Mouse (Mus musculus) embryonic facial prominence, embryonic 15.5 days (tissue): ENCODE measurements at regions not wholly inside any gene's neighbourhood (a gene's known extent, or its start where the extent isn't known, plus 50 kb on each side); places are given as distances from the start of the nearest gene placed in this dataset.

Source experiments
- ATAC-seq: fragments of 200-750 bp; cut with Nextera tagmentation; 2 replicates; pipeline ENCODE4 v1.8.0; 2017; ENCODE audit warnings: low read depth, moderate TSS enrichment; ENCODE audit not compliant: insufficient number of reproducible peaks, low FRiP score, low TSS enrichment
- H3K27ac ChIP-seq: fragments of 300-500 bp; sonication (generic); replicated peaks from 2 replicates; pipeline ENCODE4 v1.5.1; 2015; ENCODE audit warnings: mild to moderate bottlenecking, inconsistent platforms
- H3K27me3 ChIP-seq: fragments of 300-500 bp; sonication (generic); 2 replicates; pipeline ENCODE4 v1.6.1; 2015; ENCODE audit warnings: inconsistent platforms
- H3K36me3 ChIP-seq: fragments of 300-500 bp; sonication (generic); 2 replicates; pipeline ENCODE4 v1.6.1; 2015; ENCODE audit warnings: mild to moderate bottlenecking, inconsistent platforms
- H3K4me1 ChIP-seq: fragments of 300-500 bp; sonication (generic); 2 replicates; pipeline ENCODE4 v1.6.1; 2015; ENCODE audit warnings: inconsistent platforms
- H3K4me2 ChIP-seq: fragments of 300-500 bp; sonication (generic); replicated peaks from 2 replicates; pipeline ENCODE4 v1.6.1; 2015; ENCODE audit warnings: mild to moderate bottlenecking, inconsistent platforms
- H3K4me3 ChIP-seq: fragments of 300-500 bp; sonication (generic); replicated peaks from 2 replicates; pipeline ENCODE4 v1.5.1; 2015; ENCODE audit warnings: mild to moderate bottlenecking, inconsistent platforms
- H3K9ac ChIP-seq: fragments of 300-500 bp; sonication (generic); 2 replicates; pipeline ENCODE4 v1.6.1; 2015; ENCODE audit warnings: inconsistent platforms
- H3K9me3 ChIP-seq: fragments of 300-500 bp; sonication (generic); replicated peaks from 2 replicates; pipeline ENCODE4 v1.6.1; 2016; ENCODE audit warnings: inconsistent platforms
- WGBS: fragments of 180-500 bp; shearing (Covaris S2); methylation state at CpG from one replicate; pipeline ENCODE4 v1.1.7; 2015; 5-methylcytosine and 5-hydroxymethylcytosine counted together

DNA sequence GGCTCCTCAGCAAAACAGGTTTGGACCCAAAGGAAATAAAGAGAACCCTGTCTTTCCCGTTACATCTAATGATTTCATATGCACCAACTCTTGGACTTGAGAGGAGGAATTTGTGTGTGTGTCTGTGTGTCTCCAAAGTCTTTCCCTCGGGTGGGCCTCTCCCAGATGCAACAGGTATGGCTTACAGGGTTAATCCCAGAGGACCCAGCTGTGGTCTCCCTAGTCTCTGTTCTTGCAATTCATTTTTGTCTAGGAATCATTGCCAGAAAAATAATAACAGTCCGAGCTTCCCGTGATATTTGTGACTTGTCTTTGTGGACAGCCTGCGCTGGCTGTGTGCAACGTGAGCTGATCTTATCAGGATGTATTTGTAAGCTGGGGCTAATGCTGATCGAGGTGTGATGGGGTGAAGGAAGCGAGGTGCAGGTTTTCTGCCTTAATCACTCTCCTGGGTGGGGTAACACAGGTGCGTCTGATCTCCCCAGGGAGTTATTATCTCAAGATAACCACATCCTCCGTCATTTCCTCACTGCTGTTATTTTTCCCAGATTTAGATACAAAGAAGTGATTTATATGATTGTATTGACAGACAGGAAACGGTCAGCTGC lies 627.2 kb upstream of the Sox9 start:
- no peak for ATAC-seq
- WGBS, result 31% methylated on average over 11 of the region's 11 CpGs
- H3K9ac ChIP-seq, result no peak overlapping the region
- peak overlapping the region; percentile 8; the same call in 1 of the 2 replicates for H3K4me2 ChIP-seq
- H3K27ac ChIP-seq, result no peak overlapping the region
- H3K4me1 ChIP-seq, result peaks cover 13% of the 10 kb centered on the region; the same call in 1 of the 2 replicates
- H3K27me3 ChIP-seq, result no peaks in the 10 kb centered on the region
- no peak overlapping the region for H3K4me3 ChIP-seq
- H3K36me3 ChIP-seq, result no peaks in the 10 kb centered on the region
- no peaks in the 10 kb centered on the region for H3K9me3 ChIP-seq

DNA sequence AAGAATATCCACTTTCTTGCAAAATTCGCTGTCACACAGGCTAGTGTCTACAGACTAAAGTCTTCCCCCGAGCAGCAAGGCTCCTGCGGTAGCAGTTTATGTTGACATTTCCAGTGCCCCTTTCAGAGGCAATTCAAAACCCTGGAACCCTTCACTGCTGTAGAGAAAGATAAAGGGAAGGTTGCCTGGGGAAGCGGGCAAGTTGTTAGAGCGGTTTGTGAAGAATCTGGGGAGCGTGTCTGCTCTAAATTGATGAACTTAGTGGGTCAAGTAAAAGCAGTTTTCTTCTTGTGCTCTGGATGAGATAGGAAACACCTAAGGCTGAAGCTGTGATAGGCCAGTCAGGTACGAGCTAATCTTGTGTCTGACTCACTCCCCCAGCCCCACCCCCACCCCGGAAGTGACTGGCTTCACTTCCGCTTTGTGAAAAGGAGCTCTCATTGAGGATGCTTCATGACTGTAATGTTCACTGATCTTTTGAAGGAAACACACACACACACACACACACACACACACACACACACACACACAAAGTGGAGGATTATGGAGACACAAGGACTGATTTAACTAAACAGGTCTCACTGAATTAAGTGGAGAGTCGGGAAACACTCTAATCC lies 626.6 kb upstream of the Sox9 start:
- Histone ChIP-seq H3K27me3 (no peaks in the 10 kb centered on the region), H3K27ac (no peak overlapping the region), H3K4me1 (peaks cover 13% of the 10 kb centered on the region; the same call in 1 of the 2 replicates), H3K9ac (no peak overlapping the region), H3K36me3 (no peaks in the 10 kb centered on the region), H3K4me2 (peak overlapping the region; percentile 8; the same call in 1 of the 2 replicates), H3K4me3 (no peak overlapping the region), H3K9me3 (no peaks in the 10 kb centered on the region)
- 35% methylated on average over 10 of the region's 10 CpGs for WGBS
- ATAC-seq, result no peak

DNA sequence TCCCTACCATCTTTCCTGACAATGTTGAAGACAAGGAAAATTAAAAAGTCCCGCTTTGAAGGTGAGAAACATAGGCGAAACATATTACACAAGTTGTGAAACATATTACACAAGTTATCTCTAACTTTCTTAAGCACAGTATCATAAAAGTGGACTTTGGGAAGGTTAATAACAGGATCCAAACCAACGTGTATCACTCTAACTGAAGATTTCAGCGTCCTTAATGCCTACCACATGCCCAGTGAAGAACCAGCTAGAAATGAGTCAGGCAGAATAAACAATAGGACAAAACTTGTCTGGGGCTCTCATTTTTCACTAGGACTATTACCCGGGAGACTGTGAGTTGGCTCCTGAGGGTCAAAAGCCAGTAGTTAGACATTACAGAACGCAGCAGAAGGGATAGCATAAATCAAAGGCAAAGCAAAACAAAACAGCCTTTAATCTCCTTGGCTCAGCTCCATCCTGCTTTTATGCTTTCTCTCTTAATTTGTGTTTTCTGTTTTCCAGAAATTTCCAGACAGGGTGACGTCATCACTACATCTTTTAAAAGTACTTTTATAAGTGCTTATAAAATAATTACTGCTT lies 618.3 kb upstream of the Sox9 start:
- no peak for ATAC-seq
- Histone ChIP-seq H3K4me1 (no peaks in the 10 kb centered on the region), H3K9ac (no peak overlapping the region), H3K27ac (no peak overlapping the region), H3K4me3 (no peak overlapping the region), H3K4me2 (no peak overlapping the region), H3K36me3 (no peaks in the 10 kb centered on the region), H3K27me3 (no peaks in the 10 kb centered on the region), H3K9me3 (no peaks in the 10 kb centered on the region)
- 44% methylated on average over 7 of the region's 7 CpGs for WGBS

DNA sequence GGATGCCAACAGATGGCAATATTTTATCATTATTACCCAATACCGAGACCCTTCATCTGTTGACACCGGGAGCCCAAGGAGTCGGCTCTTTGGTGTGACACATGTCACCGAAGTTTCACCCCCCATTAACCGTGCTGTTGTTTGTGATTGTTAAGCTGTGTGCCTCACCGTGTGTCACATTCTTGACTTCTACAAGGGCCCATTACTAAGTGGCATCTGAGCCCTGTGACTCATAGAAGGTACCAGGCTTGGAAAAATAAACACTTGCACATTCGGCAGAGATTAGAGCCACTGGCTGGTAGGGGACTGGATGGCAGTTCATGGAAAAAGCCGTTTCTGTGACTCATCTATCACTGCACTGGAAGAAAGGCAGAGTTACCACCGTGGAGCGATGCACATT lies 608.4 kb upstream of the Sox9 start:
- Histone ChIP-seq H3K4me3 (no peak overlapping the region), H3K36me3 (no peaks in the 10 kb centered on the region), H3K27ac (no peak overlapping the region), H3K27me3 (no peaks in the 10 kb centered on the region), H3K9me3 (no peaks in the 10 kb centered on the region), H3K4me1 (no peaks in the 10 kb centered on the region), H3K4me2 (no peak overlapping the region), H3K9ac (no peak overlapping the region)
- ATAC-seq, result no peak
- WGBS, result 74% methylated on average over 10 of the region's 10 CpGs

DNA sequence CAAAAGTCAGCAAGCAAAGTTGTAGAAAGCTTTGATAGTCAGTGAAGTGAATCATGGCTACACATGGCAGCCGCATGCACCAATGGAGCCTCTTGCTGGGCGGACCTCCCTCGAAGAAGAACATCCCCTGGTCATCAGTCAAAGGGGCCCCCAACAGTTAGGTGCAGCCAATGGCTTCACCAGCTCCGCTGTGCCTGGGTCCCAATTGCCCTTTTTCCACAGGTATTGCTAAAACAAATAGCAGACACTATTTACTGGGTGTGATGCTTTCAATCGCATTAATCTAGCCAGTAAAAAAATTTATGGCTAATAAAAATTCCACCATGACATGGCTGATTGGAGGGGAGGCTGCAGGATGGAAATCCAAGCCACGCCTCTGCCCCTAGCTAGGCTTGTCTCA lies 606.7 kb upstream of the Sox9 start:
- H3K27ac ChIP-seq, result no peak overlapping the region
- no peak overlapping the region for H3K4me2 ChIP-seq
- 91% methylated on average over 6 of the region's 6 CpGs for WGBS

DNA sequence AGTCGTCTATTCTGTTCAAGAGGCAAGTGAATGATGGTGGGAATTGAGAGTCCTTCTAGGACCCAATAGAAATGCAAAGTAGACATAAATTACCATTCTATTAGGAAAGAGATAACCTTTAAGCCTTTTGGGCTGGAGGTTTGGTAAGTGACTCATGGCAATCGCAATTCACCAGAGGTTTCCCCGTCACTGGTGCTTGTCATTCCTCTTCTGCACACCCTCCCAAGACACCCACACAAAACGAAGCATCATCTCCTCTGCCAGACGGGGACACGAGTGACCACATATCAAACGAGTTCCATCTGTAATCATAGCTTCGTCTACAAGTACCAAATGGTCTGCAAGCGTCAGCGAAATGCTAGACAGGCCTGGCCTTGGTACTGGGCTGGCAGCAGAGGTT lies 601.4 kb upstream of the Sox9 start:
- WGBS, result 76% methylated on average over 10 of the region's 10 CpGs
- no peak for ATAC-seq
- no peaks in the 10 kb centered on the region for H3K36me3 ChIP-seq

More for the DNA sequence above, 606.7 kb upstream of the Sox9 start:
- Histone ChIP-seq H3K9ac (no peak overlapping the region), H3K4me3 (no peak overlapping the region), H3K4me1 (no peaks in the 10 kb centered on the region), H3K36me3 (no peaks in the 10 kb centered on the region), H3K27me3 (no peaks in the 10 kb centered on the region), H3K9me3 (no peaks in the 10 kb centered on the region)
- no peak for ATAC-seq

DNA sequence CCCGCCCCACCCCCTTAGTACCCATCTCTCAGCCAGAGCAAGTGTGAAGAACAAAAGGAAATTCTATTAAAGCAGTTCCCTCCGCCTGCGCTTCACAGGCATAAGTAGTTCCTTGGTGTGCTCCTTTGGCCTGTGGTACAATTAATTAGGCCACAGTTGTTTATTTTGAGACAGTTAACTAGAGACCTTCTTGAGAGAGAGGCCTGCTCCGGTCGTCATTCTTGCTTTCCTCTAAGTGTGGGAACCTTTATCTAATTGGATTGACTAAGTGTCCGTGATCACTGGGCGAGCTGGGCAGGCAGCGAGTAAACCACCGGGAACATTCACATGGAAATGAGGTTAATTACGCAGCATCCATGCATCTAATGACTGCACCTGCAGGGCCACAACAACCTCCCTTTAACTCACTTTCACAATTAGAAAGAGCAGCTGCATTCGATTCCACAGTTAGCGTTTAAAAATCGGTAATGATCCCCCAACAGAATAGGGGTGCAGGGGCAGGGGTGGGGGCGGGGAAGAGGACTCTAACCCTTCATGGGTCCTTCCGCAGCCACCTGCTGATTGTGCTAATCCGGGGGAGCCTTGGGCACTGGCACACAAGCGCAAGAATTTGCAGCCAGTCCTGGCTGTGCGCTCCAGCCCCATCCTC lies 584.3 kb upstream of the Sox9 start:
- H3K9me3 ChIP-seq, result no peaks in the 10 kb centered on the region
- no peak for ATAC-seq
- H3K27ac ChIP-seq, result no peak overlapping the region
- WGBS, result 24% methylated on average over 18 of the region's 18 CpGs
- no peaks in the 10 kb centered on the region for H3K4me1 ChIP-seq
- H3K27me3 ChIP-seq, result peaks cover 6% of the 10 kb centered on the region; the same call in 1 of the 2 replicates
- no peaks in the 10 kb centered on the region for H3K36me3 ChIP-seq
- H3K9ac ChIP-seq, result no peak overlapping the region
- no peak overlapping the region for H3K4me2 ChIP-seq
- H3K4me3 ChIP-seq, result no peak overlapping the region

More for the DNA sequence above, 601.4 kb upstream of the Sox9 start:
- H3K4me1 ChIP-seq, result no peaks in the 10 kb centered on the region
- no peak overlapping the region for H3K27ac ChIP-seq
- no peak overlapping the region for H3K4me2 ChIP-seq
- no peaks in the 10 kb centered on the region for H3K9me3 ChIP-seq
- H3K4me3 ChIP-seq, result no peak overlapping the region
- H3K27me3 ChIP-seq, result no peaks in the 10 kb centered on the region
- no peak overlapping the region for H3K9ac ChIP-seq

DNA sequence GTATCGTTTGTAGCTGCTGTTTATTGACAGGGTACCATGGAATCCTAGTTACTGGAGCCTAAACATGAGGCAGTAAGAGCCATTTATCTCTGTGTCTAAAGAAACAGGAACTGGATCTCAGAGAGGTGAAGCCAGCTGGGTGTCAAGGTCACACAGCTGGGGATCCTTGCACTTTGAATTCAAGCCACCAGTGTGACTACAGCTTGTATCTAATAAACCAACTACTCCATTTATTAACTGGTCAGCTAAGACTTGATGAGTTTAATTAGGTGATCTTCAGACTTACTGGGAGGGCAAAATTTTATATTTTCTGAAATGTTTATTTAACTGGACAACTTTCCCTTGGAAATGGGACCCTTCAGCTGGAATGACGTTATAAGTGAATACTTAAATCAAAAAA lies 577.5 kb upstream of the Sox9 start:
- Histone ChIP-seq H3K27me3 (peaks cover 1% of the 10 kb centered on the region; the same call in 1 of the 2 replicates), H3K9me3 (no peaks in the 10 kb centered on the region), H3K36me3 (no peaks in the 10 kb centered on the region), H3K4me3 (no peak overlapping the region), H3K4me1 (no peaks in the 10 kb centered on the region), H3K27ac (no peak overlapping the region), H3K9ac (no peak overlapping the region), H3K4me2 (no peak overlapping the region)
- ATAC-seq, result no peak
- WGBS, result 63% methylated on average over 2 of the region's 2 CpGs

DNA sequence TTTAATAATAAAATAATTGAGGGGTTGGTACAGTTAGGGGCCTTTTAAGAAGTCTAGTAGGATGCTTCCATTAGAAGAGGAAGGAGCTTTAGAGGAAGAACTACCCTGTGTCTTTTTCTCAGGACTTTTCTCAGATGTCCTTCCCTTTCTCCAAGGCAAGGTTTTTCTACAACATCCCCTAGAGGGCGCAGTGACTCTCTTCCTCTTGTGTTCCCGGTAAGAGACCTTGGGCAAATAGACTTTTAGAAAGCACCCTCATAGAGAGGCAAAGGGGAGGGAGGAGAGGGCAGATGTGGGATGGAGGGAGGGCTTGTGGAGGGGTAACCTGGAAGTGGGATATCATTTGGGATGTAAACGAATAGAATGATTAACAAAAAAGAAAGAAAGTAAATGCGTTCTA lies 572.6 kb upstream of the Sox9 start:
- Histone ChIP-seq H3K4me2 (no peak overlapping the region), H3K27ac (no peak overlapping the region), H3K4me3 (no peak overlapping the region), H3K9me3 (no peaks in the 10 kb centered on the region), H3K36me3 (no peaks in the 10 kb centered on the region), H3K4me1 (no peaks in the 10 kb centered on the region), H3K27me3 (no peaks in the 10 kb centered on the region), H3K9ac (no peak overlapping the region)
- ATAC-seq, result no peak
- WGBS, result 32% methylated on average over 4 of the region's 4 CpGs

DNA sequence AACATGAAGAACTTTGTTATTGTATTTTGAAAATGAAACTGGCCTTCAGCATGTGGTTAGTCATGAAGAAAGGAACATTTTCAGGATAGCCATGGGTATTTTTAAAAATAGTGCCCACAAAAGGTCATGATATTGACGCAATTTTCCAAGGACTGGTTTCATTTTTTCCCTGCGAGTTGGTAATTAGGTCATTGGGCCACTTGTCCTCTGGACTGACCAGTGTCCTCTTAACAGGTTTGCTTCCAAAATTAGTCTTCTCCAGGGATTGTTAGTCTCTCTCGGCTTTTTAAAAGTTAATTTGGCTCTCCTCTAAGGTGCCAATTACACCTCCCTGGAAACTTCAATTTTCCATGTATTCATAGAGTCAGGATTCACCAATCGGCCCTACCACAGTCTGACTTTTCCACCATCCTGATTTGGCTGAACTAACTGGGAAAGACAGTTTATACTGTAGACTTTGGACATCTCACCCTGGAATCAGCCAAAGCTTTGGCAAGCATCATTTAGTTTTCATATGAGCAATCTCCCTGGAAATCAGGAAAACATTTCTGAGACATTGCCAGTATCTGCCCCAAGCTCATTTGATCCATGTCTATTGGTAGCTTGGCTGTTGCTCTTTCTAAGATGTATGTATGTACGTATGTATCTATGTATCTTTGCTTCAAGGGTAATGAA lies 562.8 kb upstream of the Sox9 start:
- H3K9ac ChIP-seq, result no peak overlapping the region
- no peak overlapping the region for H3K4me2 ChIP-seq
- no peaks in the 10 kb centered on the region for H3K36me3 ChIP-seq
- H3K4me3 ChIP-seq, result no peak overlapping the region
- no peaks in the 10 kb centered on the region for H3K4me1 ChIP-seq
- H3K27me3 ChIP-seq, result no peaks in the 10 kb centered on the region
- no peak for ATAC-seq
- 85% methylated on average over 5 of the region's 5 CpGs for WGBS
- H3K9me3 ChIP-seq, result no peaks in the 10 kb centered on the region
- no peak overlapping the region for H3K27ac ChIP-seq

DNA sequence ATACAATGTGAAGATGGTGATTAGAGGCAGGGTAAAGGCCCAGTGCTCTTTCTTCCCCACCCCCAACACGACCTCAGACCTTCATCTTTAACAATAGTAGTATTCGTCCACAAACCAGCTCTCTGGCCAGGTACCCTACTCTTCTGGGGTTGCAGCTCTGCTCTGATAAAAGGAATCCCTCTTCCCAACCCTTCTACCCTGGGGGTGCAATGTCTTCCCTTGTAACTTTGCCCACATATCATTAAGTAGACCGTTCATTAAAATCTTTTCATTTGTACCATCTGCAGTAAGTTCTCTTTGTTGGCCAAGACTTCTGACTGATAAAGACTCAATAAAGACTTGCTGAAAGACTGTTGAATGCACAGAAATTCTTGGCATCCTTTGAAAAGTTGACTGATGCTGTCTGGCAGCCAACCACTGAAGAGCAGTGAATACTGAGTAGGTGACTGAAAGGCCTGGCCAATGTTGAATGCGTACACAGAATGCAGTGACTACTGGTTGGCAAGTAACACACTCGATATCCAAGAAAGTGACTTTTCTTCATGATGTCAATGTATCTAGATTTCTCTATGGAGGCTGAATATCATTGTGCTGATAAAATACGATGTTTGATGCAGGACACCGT lies 547.4 kb upstream of the Sox9 start:
- ATAC-seq, result no peak
- Histone ChIP-seq H3K27ac (no peak overlapping the region), H3K36me3 (no peaks in the 10 kb centered on the region), H3K9me3 (no peaks in the 10 kb centered on the region), H3K9ac (no peak overlapping the region), H3K4me3 (no peak overlapping the region), H3K27me3 (no peaks in the 10 kb centered on the region), H3K4me2 (no peak overlapping the region), H3K4me1 (no peaks in the 10 kb centered on the region)
- 85% methylated on average over 7 of the region's 7 CpGs for WGBS
